Mouse (Mus musculus) CH12.LX (cell line): Measurements from ENCODE around the gene Odf2l. TPM values are rescaled to one million over a fixed set of nuclear protein-coding genes. Genes with fewer than 3 reads are reported as not detected.

Experiments used
- DNase-seq: peaks from one replicate; pipeline ENCODE4 v3.0.0-alpha.2; 2013; ENCODE audit errors: extremely low read depth
- H3K27ac ChIP-seq: 2 replicates; pipeline ENCODE4 v1.5.1; 2012; ENCODE audit warnings: low read depth, mild to moderate bottlenecking, control low read depth, moderate library complexity; ENCODE audit not compliant: insufficient read depth
- H3K27me3 ChIP-seq: replicated peaks from 2 replicates; pipeline ENCODE3; 2012; ENCODE audit warnings: inconsistent platforms
- H3K36me3 ChIP-seq, 2 experiments: replicated peaks in 1 of 2; 2 replicates each; pipeline versions ENCODE3 to v1.6.1; 2012; ENCODE audit warnings: inconsistent platforms in 1 of 2, low read length in 1 of 2, mild to moderate bottlenecking in 1 of 2, mixed read lengths in 1 of 2, moderate library complexity in 1 of 2; ENCODE audit not compliant: control insufficient read depth in 1 of 2, insufficient read depth in 1 of 2
- H3K4me1 ChIP-seq, 2 experiments: 2 replicates each; pipeline ENCODE4 v1.6.1; 2012; ENCODE audit warnings: inconsistent platforms in 1 of 2, moderate library complexity in 1 of 2; ENCODE audit not compliant: insufficient read depth in 2 of 2, control insufficient read depth in 1 of 2
- H3K4me2 ChIP-seq: 2 replicates; pipeline ENCODE4 v1.6.1; 2012; ENCODE audit warnings: low read depth, mild to moderate bottlenecking, control low read depth; ENCODE audit not compliant: poor library complexity, insufficient read depth, severe bottlenecking
- H3K4me3 ChIP-seq, 3 experiments: fragments of 150-350 bp in 1 of 3; sonication (generic) in 1 of 3; replicated peaks in 1 of 3; 2 replicates each; pipeline versions ENCODE3 to v1.5.1; 2011 to 2012; ENCODE audit warnings: low read depth in 2 of 3, low read length in 2 of 3, mild to moderate bottlenecking in 2 of 3, moderate library complexity in 2 of 3, control low read depth in 1 of 3, improper control_type of control experiment in 1 of 3, inconsistent platforms in 1 of 3, mixed read lengths in 1 of 3; ENCODE audit not compliant: poor library complexity in 1 of 3
- H3K79me2 ChIP-seq: replicated peaks from 2 replicates; pipeline ENCODE4 v1.6.1; 2012; ENCODE audit warnings: mild to moderate bottlenecking, moderate library complexity; ENCODE audit not compliant: control insufficient read depth, poor library complexity, insufficient read depth, severe bottlenecking; ENCODE audit errors: extremely low read depth
- H3K9ac ChIP-seq: 2 replicates; pipeline ENCODE4 v1.6.1; 2012; ENCODE audit warnings: low read depth, mild to moderate bottlenecking, control low read depth, moderate library complexity; ENCODE audit not compliant: insufficient read depth
- H3K9me3 ChIP-seq: replicated peaks from 2 replicates; pipeline ENCODE3; 2012; ENCODE audit warnings: low read length, inconsistent platforms, mixed read lengths
- BHLHE40 ChIP-seq: IDR thresholded peaks from 2 replicates; pipeline ENCODE4 v1.6.1; 2011; ENCODE audit warnings: mild to moderate bottlenecking, low read depth, low read length, improper control_type of control experiment
- CHD1 ChIP-seq: IDR thresholded peaks from 2 replicates; pipeline ENCODE4 v1.6.1; 2012; ENCODE audit warnings: low read depth, low read length, improper control_type of control experiment, inconsistent platforms
- CHD2 ChIP-seq: IDR thresholded peaks from 2 replicates; pipeline ENCODE4 v1.6.1; 2011; ENCODE audit warnings: low read length, improper control_type of control experiment
- CTCF ChIP-seq, 2 experiments: IDR thresholded peaks in 1 of 2; conservative IDR thresholded peaks in 1 of 2; 2 replicates each; pipeline ENCODE4 v1.5.1; 2011 to 2012; ENCODE audit warnings: low read depth in 2 of 2, low read length in 2 of 2, improper control_type of control experiment in 1 of 2, inconsistent platforms in 1 of 2, mild to moderate bottlenecking in 1 of 2, moderate library complexity in 1 of 2
- E2F4 ChIP-seq: IDR thresholded peaks from 2 replicates; pipeline ENCODE4 v1.6.1; 2011; ENCODE audit warnings: low read depth, low read length, improper control_type of control experiment; ENCODE audit not compliant: insufficient replicate concordance
- ELF1 ChIP-seq: IDR thresholded peaks from 2 replicates; pipeline ENCODE4 v1.6.1; 2014; ENCODE audit warnings: low read depth, mild to moderate bottlenecking, inconsistent platforms, low read length, improper control_type of control experiment
- EP300 ChIP-seq: IDR thresholded peaks from 2 replicates; pipeline ENCODE4 v1.6.1; 2011; ENCODE audit warnings: low read length, improper control_type of control experiment
- ETS1 ChIP-seq: conservative IDR thresholded peaks from 2 replicates; pipeline ENCODE4 v1.6.1; 2012; ENCODE audit warnings: low read depth, mild to moderate bottlenecking, inconsistent platforms, low read length, improper control_type of control experiment, moderate library complexity
- GABPA ChIP-seq: IDR thresholded peaks from 2 replicates; pipeline ENCODE4 v1.6.1; 2012; ENCODE audit warnings: low read depth, low read length, improper control_type of control experiment, inconsistent platforms; ENCODE audit not compliant: insufficient replicate concordance
- HCFC1 ChIP-seq: IDR thresholded peaks from 2 replicates; pipeline ENCODE4 v1.6.1; 2012; ENCODE audit warnings: low read depth, mild to moderate bottlenecking, inconsistent platforms, low read length, improper control_type of control experiment
- IRF4 ChIP-seq: IDR thresholded peaks from 2 replicates; pipeline ENCODE4 v1.6.1; 2014; ENCODE audit warnings: low read depth, mild to moderate bottlenecking, inconsistent platforms, low read length, improper control_type of control experiment
- JUN ChIP-seq: IDR thresholded peaks from 2 replicates; pipeline ENCODE4 v1.6.1; 2011; ENCODE audit warnings: low read depth, mild to moderate bottlenecking, low read length, improper control_type of control experiment, moderate library complexity; ENCODE audit not compliant: insufficient read depth
- JUND ChIP-seq: conservative IDR thresholded peaks from 2 replicates; pipeline ENCODE4 v1.6.1; 2011; ENCODE audit warnings: low read depth, low read length, improper control_type of control experiment
- MAFK ChIP-seq: IDR thresholded peaks from 2 replicates; pipeline ENCODE4 v1.6.1; 2011; ENCODE audit warnings: low read length, improper control_type of control experiment; ENCODE audit not compliant: insufficient replicate concordance
- MAX ChIP-seq: IDR thresholded peaks from 2 replicates; pipeline ENCODE4 v1.6.1; 2011; ENCODE audit warnings: low read length, improper control_type of control experiment
- MAZ ChIP-seq: IDR thresholded peaks from 2 replicates; pipeline ENCODE4 v1.6.1; 2012; ENCODE audit warnings: low read depth, mild to moderate bottlenecking, inconsistent platforms, low read length, improper control_type of control experiment, moderate library complexity
- MEF2A ChIP-seq: IDR thresholded peaks from 2 replicates; pipeline ENCODE4 v1.6.1; 2014; ENCODE audit warnings: low read depth, mild to moderate bottlenecking, inconsistent platforms, low read length, improper control_type of control experiment, borderline replicate concordance
- MXI1 ChIP-seq: IDR thresholded peaks from 2 replicates; pipeline ENCODE4 v1.6.1; 2011; ENCODE audit warnings: mild to moderate bottlenecking, low read depth, low read length, improper control_type of control experiment
- MYC ChIP-seq: IDR thresholded peaks from 2 replicates; pipeline ENCODE4 v1.6.1; 2011; ENCODE audit warnings: low read depth, mild to moderate bottlenecking, improper control_type of control experiment, low read length
- NELFE ChIP-seq: IDR thresholded peaks from 2 replicates; pipeline ENCODE4 v1.6.1; 2011; ENCODE audit warnings: low read depth, low read length, improper control_type of control experiment
- NRF1 ChIP-seq: IDR thresholded peaks from 2 replicates; pipeline ENCODE4 v1.6.1; 2014; ENCODE audit warnings: low read depth, mild to moderate bottlenecking, inconsistent platforms, low read length, improper control_type of control experiment, moderate library complexity
- PAX5 ChIP-seq: IDR thresholded peaks from 2 replicates; pipeline ENCODE4 v1.6.1; 2012; ENCODE audit warnings: low read length, inconsistent platforms, mixed read lengths
- POLR2A ChIP-seq: IDR thresholded peaks from 2 replicates; pipeline ENCODE4 v1.6.1; 2011; ENCODE audit warnings: low read depth, mild to moderate bottlenecking, improper control_type of control experiment, low read length
- POLR2AphosphoS2 ChIP-seq: IDR thresholded peaks from 2 replicates; pipeline ENCODE4 v1.6.1; 2011; ENCODE audit warnings: low read depth, low read length, improper control_type of control experiment
- RCOR1 ChIP-seq: conservative IDR thresholded peaks from 2 replicates; pipeline ENCODE4 v1.6.1; 2012; ENCODE audit warnings: low read depth, mild to moderate bottlenecking, inconsistent platforms, low read length, improper control_type of control experiment
- SIN3A ChIP-seq: IDR thresholded peaks from 2 replicates; pipeline ENCODE4 v1.6.1; 2012; ENCODE audit warnings: low read length, improper control_type of control experiment, inconsistent platforms
- SMC3 ChIP-seq: IDR thresholded peaks from 2 replicates; pipeline ENCODE4 v1.6.1; 2011; ENCODE audit warnings: low read depth, low read length, improper control_type of control experiment
- TBP ChIP-seq: conservative IDR thresholded peaks from 2 replicates; pipeline ENCODE4 v1.6.1; 2011; ENCODE audit warnings: low read depth, low read length, improper control_type of control experiment
- TCF12 ChIP-seq: IDR thresholded peaks from 2 replicates; pipeline ENCODE4 v1.6.1; 2014; ENCODE audit warnings: low read depth, mild to moderate bottlenecking, inconsistent platforms, low read length, improper control_type of control experiment
- UBTF ChIP-seq: IDR thresholded peaks from 2 replicates; pipeline ENCODE4 v1.6.1; 2012; ENCODE audit warnings: low read depth, mild to moderate bottlenecking, inconsistent platforms, low read length, improper control_type of control experiment, moderate library complexity
- USF1 ChIP-seq: IDR thresholded peaks from 2 replicates; pipeline ENCODE4 v1.6.1; 2014; ENCODE audit warnings: low read depth, mild to moderate bottlenecking, inconsistent platforms, low read length, improper control_type of control experiment
- USF2 ChIP-seq: conservative IDR thresholded peaks from 2 replicates; pipeline ENCODE4 v1.6.1; 2011; ENCODE audit warnings: low read depth, low read length, improper control_type of control experiment
- ZC3H11A ChIP-seq: IDR thresholded peaks from 2 replicates; pipeline ENCODE4 v1.6.1; 2012; ENCODE audit warnings: low read depth, mild to moderate bottlenecking, inconsistent platforms, low read length, improper control_type of control experiment
- ZKSCAN1 ChIP-seq: IDR thresholded peaks from 2 replicates; pipeline ENCODE4 v1.6.1; 2012; ENCODE audit warnings: low read depth, inconsistent platforms, low read length, improper control_type of control experiment, borderline replicate concordance
- ZMIZ1 ChIP-seq: IDR thresholded peaks from 2 replicates; pipeline ENCODE4 v1.6.1; 2012; ENCODE audit warnings: low read depth, mild to moderate bottlenecking, inconsistent platforms, low read length, improper control_type of control experiment
- ZNF384 ChIP-seq: IDR thresholded peaks from 2 replicates; pipeline ENCODE4 v1.6.1; 2012; ENCODE audit warnings: low read depth, low read length, improper control_type of control experiment, inconsistent platforms
- dilution Hi-C: fragments of 300-500 bp; cut with MboI; formaldehyde crosslinking; loops from 2 replicates; pipeline ENCODE4 v1.14.3; 2020; ENCODE audit warnings: low sequenced_read_pairs; ENCODE audit not compliant: extremely low pct_unique_long_range_greater_than_20kb, extremely low pct_ligation_motif_present
- in situ Hi-C: fragments of 300-500 bp; cut with MboI; formaldehyde crosslinking; loops from 3 replicates; pipeline ENCODE4 v1.14.3; 2019; ENCODE audit warnings: low sequenced_read_pairs, low pct_ligation_motif_present, low pct_unique_long_range_greater_than_20kb, mixed read lengths
- polyA plus RNA-seq: library from polyadenylated mRNA; unstranded; fragments of >175 nt; gene quantifications from 2 replicates; pipeline ENCODE4 v1.2.1, GENCODE M21; 2012; ENCODE audit warnings: low read depth; ENCODE audit not compliant: insufficient read length
- total RNA-seq, 2 experiments: library from RNA; depleted of rRNA; stranded (reverse); fragments of 300-350 nt in 1 of 2; fragments of >200 nt in 1 of 2; gene quantifications; 2 replicates each; pipeline ENCODE4 v1.2.3; 2012 to 2014

The Odf2l gene
- total and polyA plus RNA-seq, 3 experiments: 26.1 to 51.1 (median 39.1) TPM

DNA sequence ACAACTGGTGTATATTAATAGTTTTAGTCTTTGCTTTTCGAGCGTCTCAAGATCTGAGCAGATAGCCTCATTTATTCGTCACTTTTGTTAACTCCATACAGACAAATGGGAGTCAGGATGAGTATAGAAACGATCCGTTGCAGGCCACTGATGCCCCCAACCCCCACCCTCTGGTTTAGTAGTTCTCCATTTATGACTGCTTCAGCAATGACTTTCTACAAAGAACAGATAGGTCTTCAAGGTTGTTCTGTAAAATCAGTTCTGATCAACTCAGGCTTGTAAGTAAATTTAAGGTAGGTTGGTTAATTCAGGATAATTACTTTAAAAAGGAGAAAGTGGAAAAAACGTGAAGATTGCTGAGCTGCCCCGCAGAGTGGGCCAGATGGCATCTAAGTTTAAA lies 1.0 kb downstream of the Odf2l start:
- no peak overlapping the region for H3K27ac ChIP-seq
- peaks cover 0 to 12% of the 10 kb centered on the region in 2 experiments for H3K36me3 ChIP-seq
- H3K4me1 ChIP-seq: peaks cover 9 to 28% of the 10 kb centered on the region in 2 experiments
- 0 out of 2 replicates have a peak, but pooled peaks cover 8% of the 10 kb centered on the region for H3K79me2 ChIP-seq
- no peaks in the 10 kb centered on the region for H3K27me3 ChIP-seq
- peak overlapping the region; percentile 76 for H3K4me2 ChIP-seq
- no peak for TF ChIP-seq MAZ
- TF ChIP-seq MEF2A: 0 out of 2 replicates have a peak, but pooled peaks have one; percentile 36
- no peak for TF ChIP-seq GABPA
- TF ChIP-seq ZKSCAN1: no peak
- peak; percentile 31; the same call in 1 of the 2 replicates for TF ChIP-seq IRF4
- TF ChIP-seq ZMIZ1: no peak
- no peak for TF ChIP-seq SMC3
- no peak; the same call in 1 of the 2 replicates for TF ChIP-seq HCFC1
- peak; percentile 19; the same call in 1 of the 2 replicates for TF ChIP-seq JUND
- TF ChIP-seq NRF1: no peak
- peak; percentile 20; the same call in 1 of the 2 replicates for TF ChIP-seq POLR2AphosphoS2
- TF ChIP-seq CTCF (conservative IDR thresholded peaks at IDR 0.05 in 1 of 2, IDR thresholded peaks at IDR 0.05 in 1 of 2; ENCODE audit: low read depth in 2 of 2, low read length in 2 of 2): no peak
- TF ChIP-seq USF2: no peak
- TF ChIP-seq MAFK: no peak
- no peak; the same call in 1 of the 2 replicates for TF ChIP-seq MXI1
- TF ChIP-seq EP300: no peak
- TF ChIP-seq MAX: no peak
- TF ChIP-seq CHD1: 0 out of 2 replicates have a peak, but pooled peaks have one; percentile 11
- no peak for TF ChIP-seq TBP
- no peak for TF ChIP-seq USF1
- TF ChIP-seq NELFE: no peak
- no peak for TF ChIP-seq TCF12
- TF ChIP-seq POLR2A: no peak
- TF ChIP-seq CHD2: peak; percentile 74
- no peak for TF ChIP-seq RCOR1
- no peak for TF ChIP-seq PAX5
- TF ChIP-seq ZNF384: no peak
- no peak for TF ChIP-seq UBTF
- no peak for TF ChIP-seq E2F4
- 0 out of 2 replicates have a peak, but pooled peaks have one; percentile 7 for TF ChIP-seq BHLHE40
- TF ChIP-seq SIN3A: no peak
- TF ChIP-seq ZC3H11A: no peak
- no peak for TF ChIP-seq ETS1
- TF ChIP-seq JUN: no peak
- TF ChIP-seq MYC: no peak
- no peak for TF ChIP-seq ELF1
- peak overlapping the region; percentile 70 to 74 (median 72) for H3K4me3 ChIP-seq
- peak; percentile 66 for DNase-seq
- peak overlapping the region; percentile 92 for H3K9ac ChIP-seq
- in situ Hi-C loops (no loop called here), dilution Hi-C loops (no loop called here)
- H3K9me3 ChIP-seq: no peaks in the 10 kb centered on the region
